Mouse (Mus musculus): Measurements from ENCODE around the gene Hoxa13.

DNA sequence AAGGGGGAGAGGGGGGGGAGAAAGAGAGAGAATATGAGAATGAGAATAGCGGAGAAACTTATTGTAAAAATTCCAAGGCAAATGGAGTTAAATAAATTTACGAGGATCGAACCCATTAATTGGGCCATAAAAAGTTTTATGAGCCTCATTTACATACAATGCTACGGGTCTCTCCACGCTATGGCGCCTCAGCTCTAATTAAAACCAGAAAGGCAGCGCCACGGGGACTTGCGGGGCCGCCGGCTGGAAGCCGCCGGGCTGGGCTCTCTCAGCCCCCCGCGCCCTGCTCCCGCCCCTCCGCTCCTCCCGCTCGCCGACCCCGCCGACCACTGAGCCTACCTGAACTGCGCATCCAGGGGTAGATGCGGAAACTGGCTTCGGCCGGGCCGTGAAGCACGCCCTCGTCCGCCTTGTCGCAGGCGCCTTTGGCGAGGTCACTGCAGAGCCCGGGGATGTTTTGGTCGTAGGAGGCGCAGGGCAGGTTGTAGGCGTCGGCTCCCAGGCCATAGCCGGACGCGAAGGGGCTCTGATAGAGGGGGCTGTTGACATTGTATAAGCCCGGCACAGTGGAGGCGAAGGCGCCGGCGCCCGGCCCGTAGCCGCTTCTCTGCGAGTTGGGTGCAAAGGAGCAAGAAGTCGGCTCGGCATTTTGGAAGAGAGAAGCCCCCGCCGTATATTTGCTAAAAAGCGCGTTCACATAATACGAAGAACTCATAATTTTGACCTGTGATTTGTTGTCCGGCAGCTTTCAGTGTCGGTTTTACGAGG, 43.8 kb downstream of the Hoxa13 start:
- TF ChIP-seq POLR2A (IDR thresholded peaks at IDR 0.05; ENCODE audit: borderline replicate concordance, extremely low read depth, low read depth, low read length), result no peak
- no peak for TF ChIP-seq CTCF (IDR thresholded peaks at IDR 0.05; ENCODE audit: insufficient read depth, low read length)

Measured in lung, adult 2 months (tissue).